Mouse (Mus musculus): ENCODE data around the gene Gstt3. TPM values are rescaled to one million over a fixed set of nuclear protein-coding genes. Genes with fewer than 3 reads are reported as not detected.

The Gstt3 gene
- 1.3 and 2.3 TPM in 2 replicates for polyA plus RNA-seq (2012; rRNA removed)

GRCm38 (mm10) chr10:75780769-75781578 is at the start of gene Gstt3, which contains the start of gene Gm20441:
Gene Gstt3, minus strand, starts transcription at chr10:75781414.
Gene Gm20441, minus strand, starts transcription at chr10:75780954.

GRCm38 (mm10) chr10:75822443-75822842 is 41.2 kb upstream of the Gstt3 start, which contains the start of gene Gstt4:
Gene Gstt4, minus strand, starts transcription at chr10:75822543.

GRCm38 (mm10) chr10:75798176-75798696 is 17.0 kb upstream of the Gstt3 start, which contains the start of gene Gstt1:
Gene Gstt1, minus strand, starts transcription at chr10:75798584.

DNA sequence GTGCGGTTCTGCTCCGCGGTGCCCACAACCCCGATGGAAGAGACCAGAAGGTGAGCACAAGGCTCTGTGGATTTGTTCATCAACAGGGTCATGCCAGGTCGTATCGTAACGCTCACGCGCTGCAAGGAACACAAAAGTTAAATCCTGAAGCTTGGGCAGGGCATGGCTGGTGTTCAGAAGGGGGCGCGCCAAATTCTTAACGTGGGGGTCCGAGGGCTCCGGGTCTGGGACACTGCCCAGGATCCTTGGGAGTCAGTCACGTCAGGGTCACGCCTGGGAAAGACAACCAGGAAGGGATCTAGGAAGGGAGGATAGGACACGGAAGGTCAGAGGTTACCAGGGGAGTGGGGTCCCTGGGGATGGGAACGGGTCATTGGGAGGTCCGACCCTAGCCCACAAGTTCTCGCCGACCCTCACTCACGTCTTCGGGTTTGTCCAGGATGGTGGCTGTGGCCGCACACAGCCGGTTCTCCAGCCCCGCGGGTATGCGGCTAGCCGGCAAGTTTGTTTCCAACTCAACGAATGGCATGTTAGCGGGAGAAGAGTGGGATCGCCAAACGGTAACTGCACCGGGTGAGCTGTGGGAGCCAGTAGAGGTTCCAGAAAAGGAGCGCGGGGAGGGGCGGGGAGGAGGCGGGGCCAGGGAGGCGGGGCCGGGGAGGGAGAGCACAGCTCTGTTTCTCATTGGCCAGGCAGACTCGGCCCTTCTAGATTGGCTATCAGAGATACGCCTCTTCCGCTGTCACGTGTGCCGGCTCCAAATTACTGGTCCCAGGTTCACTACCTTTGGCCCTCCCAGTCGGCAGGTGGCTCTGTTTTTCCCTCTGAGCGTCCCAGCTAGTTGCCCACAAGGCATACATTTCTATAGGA is 8.2 kb downstream of the Gstt3 start, which contains the start of gene Ddt:
Ddt (minus strand) TSS at position 620 of the 870 bp plus-strand sequence.

DNA sequence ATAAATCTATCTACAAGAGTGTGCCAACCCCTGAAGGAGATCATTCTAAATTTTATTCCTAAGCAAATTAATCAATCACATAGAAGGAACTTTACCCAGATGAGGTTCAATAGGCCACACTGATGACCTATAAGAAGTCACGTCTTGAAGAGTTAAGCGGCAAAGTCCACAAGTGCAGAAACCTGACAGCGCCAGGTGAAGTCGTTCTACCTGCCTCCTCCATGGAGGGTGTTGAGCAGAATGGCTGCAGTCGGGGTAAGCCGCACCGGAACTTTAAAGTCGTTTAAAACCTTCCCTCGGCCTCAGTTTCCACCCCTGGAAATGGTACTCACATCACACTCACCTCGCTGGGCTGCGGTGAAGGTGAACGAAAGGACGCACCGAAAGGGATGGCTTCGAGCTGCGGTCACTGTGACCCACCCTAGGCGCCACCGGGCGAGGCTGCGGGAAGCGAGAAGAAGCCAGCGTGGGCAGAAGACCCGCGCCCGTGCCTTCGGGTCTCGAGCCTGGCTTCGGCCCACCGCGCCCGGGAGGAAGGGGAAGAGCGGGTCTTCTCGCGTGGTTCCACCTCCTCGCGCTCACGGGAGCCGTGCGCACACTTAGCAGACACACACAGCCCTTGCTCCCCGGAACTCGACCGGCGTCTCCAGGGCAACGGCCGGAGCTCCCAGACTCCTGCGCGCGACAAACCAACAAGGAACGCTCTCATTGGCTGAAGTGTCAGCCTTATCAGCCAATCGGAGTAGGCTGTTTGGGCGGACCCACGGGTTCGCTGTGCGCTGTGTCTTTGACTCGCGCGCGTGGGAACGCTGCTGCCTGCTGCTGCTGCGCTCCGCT is 17.3 kb downstream of the Gstt3 start, which contains the start of gene Cabin1:
Cabin1 (minus strand) TSS at position 660 of the 837 bp plus-strand sequence.

Other genes with a start within 250 kb of the Gstt3 start
- 4.1 and 4.3 TPM in 2 replicates for gene Lrrc75b, start 221.1 kb downstream of the Gstt3 start, polyA plus RNA-seq (2012; rRNA removed)
- gene Ggt1, start 219.8 kb downstream of the Gstt3 start, polyA plus RNA-seq (2012; rRNA removed): 1.2 and 1.7 TPM in 2 replicates
- 1.1 and 3.1 TPM in 2 replicates for gene Ggt5, start 192.1 kb downstream of the Gstt3 start, polyA plus RNA-seq (2012; rRNA removed)
- gene Susd2, start 137.4 kb downstream of the Gstt3 start, polyA plus RNA-seq (2012; rRNA removed): 2.1 and 2.8 TPM in 2 replicates
- 35.0 and 37.3 TPM in 2 replicates for gene Cabin1, start 17.1 kb downstream of the Gstt3 start, polyA plus RNA-seq (2012; rRNA removed)
- gene Ddt, start 8.0 kb downstream of the Gstt3 start, polyA plus RNA-seq (2012; rRNA removed): 54.7 and 59.6 TPM in 2 replicates
- gene Gm20441, start 460 bp downstream of the Gstt3 start, polyA plus RNA-seq (2012; rRNA removed): not detected in 2 replicates
- gene Gstt1, start 17.2 kb upstream of the Gstt3 start, polyA plus RNA-seq (2012; rRNA removed): 6.6 and 8.6 TPM in 2 replicates
- not detected in 2 replicates for gene Gstt4, start 41.1 kb upstream of the Gstt3 start, polyA plus RNA-seq (2012; rRNA removed)
- gene Gstt2, start 56.0 kb upstream of the Gstt3 start, polyA plus RNA-seq (2012; rRNA removed): 11.9 and 12.5 TPM in 2 replicates
- gene Mif, start 78.8 kb upstream of the Gstt3 start, polyA plus RNA-seq (2012; rRNA removed): 736 and 1,827 TPM in 2 replicates
- 2.4 and 3.3 TPM in 2 replicates for gene Derl3, start 112.0 kb upstream of the Gstt3 start, polyA plus RNA-seq (2012; rRNA removed)
- gene Smarcb1, start 140.2 kb upstream of the Gstt3 start, polyA plus RNA-seq (2012; rRNA removed): 136 TPM in 2 replicates
- gene Chchd10, start 151.7 kb upstream of the Gstt3 start, polyA plus RNA-seq (2012; rRNA removed): 14.2 and 18.3 TPM in 2 replicates
- gene Mmp11, start 155.1 kb upstream of the Gstt3 start, polyA plus RNA-seq (2012; rRNA removed): 36.9 and 51.5 TPM in 2 replicates
- gene Gm867, start 159.3 kb upstream of the Gstt3 start, polyA plus RNA-seq (2012; rRNA removed): 0.59 and 1.6 TPM in 2 replicates
- gene Vpreb3, start 161.6 kb upstream of the Gstt3 start, polyA plus RNA-seq (2012; rRNA removed): not detected in 2 replicates
- 0.05 and 0.11 TPM in 2 replicates for gene Gm5134, start 173.1 kb upstream of the Gstt3 start, polyA plus RNA-seq (2012; rRNA removed)

Data from central nervous system, embryonic 11.5 days (tissue).